ENCODE assay signal across 8 mouse cellular contexts in the genomic region with DNA sequence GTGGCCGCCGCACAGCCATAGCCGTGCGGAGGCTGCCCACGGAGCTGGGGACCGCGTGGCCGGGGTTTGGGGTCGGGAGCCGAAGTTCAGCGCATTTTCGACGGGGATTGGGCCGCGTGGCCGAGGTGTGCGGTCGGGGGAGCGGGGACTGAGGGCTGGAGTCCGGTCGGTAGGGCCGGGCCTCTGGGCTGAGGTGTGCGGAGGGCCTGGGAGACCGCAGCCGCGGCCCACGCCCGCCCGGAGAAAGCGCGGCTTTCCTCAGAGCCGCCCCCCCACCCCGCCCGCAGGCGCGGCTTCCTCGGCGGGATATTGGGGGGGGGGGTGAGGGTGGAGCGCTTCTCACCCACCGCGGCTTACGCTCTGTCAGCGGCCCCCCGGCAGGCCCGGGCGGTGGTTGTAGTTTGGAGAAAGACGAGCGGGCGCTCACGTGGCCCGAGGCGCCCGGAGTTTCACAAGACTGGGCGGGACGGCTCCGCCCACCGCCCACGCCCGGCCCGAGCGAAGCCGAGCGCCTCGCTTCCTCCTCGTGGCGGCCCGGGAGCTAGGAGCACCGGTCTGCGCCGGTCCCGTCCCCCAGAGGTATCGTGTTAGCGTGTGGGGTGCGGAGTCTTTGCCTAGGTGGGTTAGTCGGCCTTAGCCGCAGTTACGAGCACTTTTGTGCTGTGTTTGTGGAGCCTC. TPM values are rescaled to one million over a fixed set of nuclear protein-coding genes. Genes with fewer than 3 reads are reported as not detected.
DNase-seq lines count a peak whose midpoint lies in the region; ATAC-seq lines count a peak whose summit lies in the region.

No protein-coding gene starts in this region.

- H3K9ac ChIP-seq in hindbrain, embryonic 13.5 days, result peak overlapping the region; percentile 96

- WGBS in hindbrain, embryonic 13.5 days, result under 1% methylated on average over 73 of the region's 77 CpGs

- peak overlapping the region; percentile 93 for H3K27ac ChIP-seq in hindbrain, embryonic 13.5 days

- peak overlapping the region; percentile 100 for H3K4me2 ChIP-seq in hindbrain, embryonic 13.5 days

- peak overlapping the region; percentile 100 for H3K4me3 ChIP-seq in hindbrain, embryonic 13.5 days

- peak; percentile 91 for DNase-seq in R1 (ENCODE audit: low read depth, low spot score)
- DNase-seq in cerebellum, postnatal 14 days, result peak; percentile 59 to 66
- DNase-seq in frontal cortex, postnatal 14 days (ENCODE audit: low spot score in 2 of 2), result peak; percentile 33 to 57
- peak; percentile 53 to 68 for DNase-seq in left cerebral cortex, adult 18-20 months (ENCODE audit: low spot score in 2 of 2)
- peak; percentile 80 to 81 for DNase-seq in right cerebral cortex, postnatal 10 days (ENCODE audit: low spot score in 2 of 2)
- peak; percentile 87 for DNase-seq in urinary bladder, postnatal 25 days (ENCODE audit: low spot score)

- H3K27me3 ChIP-seq in hindbrain, embryonic 13.5 days, result no peaks in the 10 kb centered on the region

- peaks cover 28% of the 10 kb centered on the region for H3K4me1 ChIP-seq in hindbrain, embryonic 13.5 days (replicated peaks)

- H3K9me3 ChIP-seq in hindbrain, embryonic 13.5 days, result no peaks in the 10 kb centered on the region

- ATAC-seq in hindbrain, embryonic 13.5 days (ENCODE audit: low FRiP score), result peak; percentile 52
- peak; percentile 73 for ATAC-seq in megakaryocyte, adult 5-6 weeks (ENCODE audit: poor library complexity, severe bottlenecking)

- H3K36me3 ChIP-seq in hindbrain, embryonic 13.5 days, result no peaks in the 10 kb centered on the region

RNA-seq across cellular contexts. Expression of a gene that starts 7.3 kb away (rescaled TPM):
- polyA plus RNA-seq in hindbrain, embryonic 13.5 days (2015; fragmentation: Nextera tagmentation; extraction: Ambion mirVana), result 307 and 313 TPM in 2 replicates
- 100 to 1,000 TPM; 112 to 144 TPM for total RNA-seq in left cerebral cortex, adult 18-20 months (2021)
- total RNA-seq in megakaryocyte, adult 5-6 weeks (2015), result 648 and 668 TPM in 2 replicates
- total RNA-seq in megakaryocyte, adult 5-6 weeks (2017), result 1,188 and 1,238 TPM in 2 replicates

RNA-seq across cellular contexts. Expression of a gene that starts 30.1 kb away (rescaled TPM):
- polyA plus RNA-seq in hindbrain, embryonic 13.5 days (2015; fragmentation: Nextera tagmentation; extraction: Ambion mirVana), result 3.5 TPM in 2 replicates
- not detected for total RNA-seq in left cerebral cortex, adult 18-20 months (2021)
- total RNA-seq in megakaryocyte, adult 5-6 weeks (2015), result not detected in 2 replicates
- not detected in 2 replicates for total RNA-seq in megakaryocyte, adult 5-6 weeks (2017)

RNA-seq across cellular contexts. Expression of a gene that starts 45.5 kb away (rescaled TPM):
- polyA plus RNA-seq in hindbrain, embryonic 13.5 days (2015; fragmentation: Nextera tagmentation; extraction: Ambion mirVana), result 11.9 and 14.6 TPM in 2 replicates
- 10 to 100 TPM; 44.7 to 49.1 TPM for total RNA-seq in left cerebral cortex, adult 18-20 months (2021)
- total RNA-seq in megakaryocyte, adult 5-6 weeks (2015), result 0.40 and 0.43 TPM in 2 replicates
- not detected in 2 replicates for total RNA-seq in megakaryocyte, adult 5-6 weeks (2017)

Comparison
In these comparisons a context has a peak if more than half of its experiments do, and no peak if none do; other contexts are left out.
1. Peak in every context shown above with its lines: DNase-seq, ATAC-seq, H3K4me3 ChIP-seq and H3K27ac ChIP-seq.
2. RNA of a gene that starts 7.3 kb away (total RNA-seq): 648 to 1,238 TPM in megakaryocyte, adult 5-6 weeks; 112 to 144 TPM in left cerebral cortex, adult 18-20 months; every median in the first group is over 4 times any median in the second.
3. RNA of a gene that starts 45.5 kb away (total RNA-seq): 44.7 to 49.1 TPM in left cerebral cortex, adult 18-20 months; 0.40 to 0.43 TPM in megakaryocyte, adult 5-6 weeks; every median in the first group is over 10 times any median in the second.